Mouse (Mus musculus) urinary bladder, adult 18-20 months (tissue): Measurements from ENCODE around the gene Epha5.

ENCODE experiments used
- DNase-seq, 2 experiments: peaks; one replicate each; pipeline ENCODE4 v3.0.0; 2022; ENCODE audit warnings: low spot score in 2 of 2, mixed read lengths in 2 of 2

The Epha5 gene

GRCm38 (mm10) chr5:84417062-84417879 lies at the start of gene Epha5:
TSS of gene Epha5 (minus strand) at chr5:84417382.
- no peak for DNase-seq

GRCm38 (mm10) chr5:84456216-84456615 lies 39.0 kb upstream of the Epha5 start:
- no peak for DNase-seq

GRCm38 (mm10) chr5:84454641-84455040 lies 37.5 kb upstream of the Epha5 start:
- DNase-seq, result no peak

GRCm38 (mm10) chr5:84453839-84454238 lies 36.7 kb upstream of the Epha5 start:
- no peak for DNase-seq

- no peak for DNase-seq
Measured at GRCm38 (mm10) chr5:84440232-84440631, 23.1 kb upstream of the Epha5 start.

GRCm38 (mm10) chr5:84415961-84416821 lies 991 bp downstream of the Epha5 start:
- no peak for DNase-seq

- DNase-seq, result no peak
Measured at GRCm38 (mm10) chr5:84414931-84415431, 2.2 kb downstream of the Epha5 start.

GRCm38 (mm10) chr5:84413026-84413425 lies 4.2 kb downstream of the Epha5 start:
- no peak for DNase-seq

- DNase-seq, result no peak
Measured at GRCm38 (mm10) chr5:84408370-84408769, 8.8 kb downstream of the Epha5 start.

- no peak for DNase-seq
Measured at GRCm38 (mm10) chr5:84397085-84397484, 20.1 kb downstream of the Epha5 start.

- DNase-seq, result no peak
Measured at GRCm38 (mm10) chr5:84365334-84365733, 51.8 kb downstream of the Epha5 start.

GRCm38 (mm10) chr5:84359430-84359829 lies 57.8 kb downstream of the Epha5 start:
- DNase-seq, result no peak

GRCm38 (mm10) chr5:84353069-84353468 lies 64.1 kb downstream of the Epha5 start:
- no peak for DNase-seq

GRCm38 (mm10) chr5:84346728-84347499 lies 70.3 kb downstream of the Epha5 start:
- DNase-seq, result no peak

- DNase-seq, result no peak
Measured at GRCm38 (mm10) chr5:84335834-84336465, 81.2 kb downstream of the Epha5 start.

GRCm38 (mm10) chr5:84334481-84334880 lies 82.7 kb downstream of the Epha5 start:
- no peak for DNase-seq

- DNase-seq, result no peak
Measured at GRCm38 (mm10) chr5:84331631-84332030, 85.6 kb downstream of the Epha5 start.

- no peak for DNase-seq
Measured at GRCm38 (mm10) chr5:84320553-84320952, 96.6 kb downstream of the Epha5 start.

GRCm38 (mm10) chr5:84320138-84320537 lies 97.0 kb downstream of the Epha5 start:
- DNase-seq, result no peak

- DNase-seq, result no peak
Measured at GRCm38 (mm10) chr5:84318814-84319340, 98.3 kb downstream of the Epha5 start.

GRCm38 (mm10) chr5:84317839-84318238 lies 99.3 kb downstream of the Epha5 start:
- DNase-seq, result no peak
